Mouse (Mus musculus) lung, embryonic 15.5 days (tissue): ENCODE measurements around the gene Plekha8. TPM values are rescaled to one million over a fixed set of nuclear protein-coding genes. Genes with fewer than 3 reads are reported as not detected.

ENCODE experiments used
- ATAC-seq: fragments of 200-750 bp; cut with Nextera tagmentation; 2 replicates; pipeline ENCODE4 v1.8.0; 2017; ENCODE audit warnings: moderate number of reproducible peaks, borderline replicate concordance; ENCODE audit not compliant: low FRiP score, low TSS enrichment; ENCODE audit errors: extremely low read depth
- H3K27ac ChIP-seq: fragments of 300-500 bp; sonication (generic); 2 replicates; pipeline ENCODE4 v1.5.1; 2015; ENCODE audit warnings: moderate library complexity, mild to moderate bottlenecking, inconsistent platforms
- H3K27me3 ChIP-seq: fragments of 300-500 bp; sonication (generic); 2 replicates; pipeline ENCODE4 v1.6.1; 2015; ENCODE audit warnings: inconsistent platforms
- H3K36me3 ChIP-seq: fragments of 300-500 bp; sonication (generic); 2 replicates; pipeline ENCODE4 v1.6.1; 2015; ENCODE audit warnings: inconsistent platforms
- H3K4me1 ChIP-seq: fragments of 300-500 bp; sonication (generic); 2 replicates; pipeline ENCODE4 v1.6.1; 2015; ENCODE audit warnings: inconsistent platforms
- H3K4me2 ChIP-seq: fragments of 300-500 bp; sonication (generic); 2 replicates; pipeline ENCODE4 v1.6.1; 2015; ENCODE audit warnings: inconsistent platforms, mild to moderate bottlenecking, moderate library complexity
- H3K4me3 ChIP-seq: fragments of 300-500 bp; sonication (generic); 2 replicates; pipeline ENCODE4 v1.5.1; 2015; ENCODE audit warnings: mild to moderate bottlenecking, inconsistent platforms
- H3K9ac ChIP-seq: fragments of 300-500 bp; sonication (generic); 2 replicates; pipeline ENCODE4 v1.6.1; 2015; ENCODE audit warnings: inconsistent platforms
- H3K9me3 ChIP-seq: fragments of 300-500 bp; sonication (generic); 2 replicates; pipeline ENCODE4 v1.6.1; 2016; ENCODE audit warnings: inconsistent platforms
- WGBS: fragments of 180-500 bp; shearing (Covaris S2); methylation state at CpG from one replicate; pipeline ENCODE4 v1.1.7; 2015; 5-methylcytosine and 5-hydroxymethylcytosine counted together
- polyA plus RNA-seq: library from polyadenylated mRNA; unstranded; fragments of >200 nt; fragmentation: Nextera tagmentation; extraction: Ambion mirVana; gene quantifications from 2 replicates; pipeline ENCODE4 v1.2.1, GENCODE M21; 2015

Plekha8 gene
- polyA plus RNA-seq = 7.0 and 7.7 TPM in 2 replicates

DNA sequence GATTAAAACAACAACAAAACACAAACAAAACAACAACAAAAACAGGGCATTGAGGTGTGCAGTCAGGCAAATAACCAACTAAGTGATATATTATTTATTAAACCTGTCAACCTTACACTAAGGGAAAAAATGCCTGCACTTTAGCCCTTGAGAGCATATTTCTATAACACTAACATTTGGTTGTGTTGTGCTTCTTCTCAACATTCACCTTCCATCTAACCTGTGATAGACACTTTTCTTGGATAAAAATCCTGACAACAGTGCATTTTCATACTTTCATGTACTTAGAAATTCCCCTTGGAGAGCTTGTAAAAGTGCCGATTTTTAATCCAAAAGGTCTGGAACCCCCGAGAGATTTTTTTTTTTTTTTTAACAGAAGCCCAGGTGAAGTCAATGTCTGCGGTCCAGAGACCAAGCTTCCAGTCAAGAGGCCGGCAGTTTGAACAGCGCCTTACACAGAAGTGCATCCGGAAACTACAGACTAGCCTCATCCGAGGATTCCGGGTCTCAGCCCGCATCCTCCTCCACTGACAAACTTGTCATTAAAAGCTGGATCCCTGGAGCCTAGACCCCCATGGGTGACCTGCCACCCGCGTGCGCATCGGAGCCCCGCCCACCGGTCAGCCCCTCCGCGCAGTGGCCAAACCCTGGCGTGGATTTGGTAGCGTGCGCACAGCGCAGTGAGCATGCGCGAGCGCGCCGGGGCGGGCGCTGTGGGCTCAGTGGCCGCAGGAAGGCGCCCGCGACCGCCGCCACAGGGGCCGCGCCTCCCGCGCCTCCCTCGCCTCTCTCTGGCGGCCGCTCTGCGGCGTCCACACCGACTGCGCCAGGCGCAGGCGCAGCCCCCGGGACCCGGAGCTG is at the start of gene Plekha8:
TSS of gene Plekha8 (plus strand) at position 643 of the 861 bp plus-strand sequence.
- peaks cover 38% of the 10 kb centered on the region for H3K4me1 ChIP-seq
- no peaks in the 10 kb centered on the region for H3K27me3 ChIP-seq
- peak; percentile 94 for ATAC-seq
- H3K4me2 ChIP-seq = peak within 1 kb of the TSS; percentile 83
- H3K4me3 ChIP-seq = peak within 1 kb of the TSS; percentile 83
- under 1% methylated on average over 46 of the region's 49 CpGs for WGBS
- no peaks in the 10 kb centered on the region for H3K36me3 ChIP-seq
- peak within 1 kb of the TSS; percentile 67 for H3K9ac ChIP-seq
- no peaks in the 10 kb centered on the region for H3K9me3 ChIP-seq
- H3K27ac ChIP-seq = peak within 1 kb of the TSS; percentile 75

- WGBS = 40% methylated on average over 13 of the region's 13 CpGs
- H3K4me2 ChIP-seq = no peak overlapping the region
Observed at GRCm38 (mm10) chr6:54548314-54549019, 46.4 kb upstream of the Plekha8 start.

DNA sequence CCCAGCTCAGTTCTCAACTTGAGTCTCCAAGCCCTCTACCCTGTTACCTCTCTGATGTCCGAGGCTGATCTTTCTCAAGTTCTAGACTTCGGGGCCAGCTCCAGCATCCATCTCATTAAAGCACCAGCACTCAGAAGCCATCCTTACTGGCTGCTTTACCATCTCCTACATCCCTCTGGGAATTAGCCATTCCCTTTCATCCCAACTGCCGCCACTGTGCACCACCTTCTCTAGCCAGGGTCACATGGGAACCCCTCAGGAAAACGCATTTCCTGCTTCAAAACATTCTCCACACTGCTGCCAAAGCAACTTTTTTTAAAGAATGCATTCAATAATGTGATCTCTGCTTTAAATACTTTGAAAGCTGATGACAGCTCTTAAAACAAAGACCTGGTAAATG is 45.6 kb upstream of the Plekha8 start:
- no peak for ATAC-seq
- Histone ChIP-seq H3K27me3 (no peaks in the 10 kb centered on the region), H3K9me3 (no peaks in the 10 kb centered on the region), H3K27ac (no peak overlapping the region), H3K36me3 (no peaks in the 10 kb centered on the region), H3K4me1 (peaks cover 13% of the 10 kb centered on the region), H3K4me3 (no peak overlapping the region), H3K4me2 (no peak overlapping the region), H3K9ac (no peak overlapping the region)
- 50% methylated on average over 4 of the region's 4 CpGs for WGBS

More at GRCm38 (mm10) chr6:54548314-54549019, 46.4 kb upstream of the Plekha8 start:
- peaks cover 9% of the 10 kb centered on the region for H3K4me1 ChIP-seq
- H3K9ac ChIP-seq = no peak overlapping the region
- no peaks in the 10 kb centered on the region for H3K27me3 ChIP-seq
- no peaks in the 10 kb centered on the region for H3K36me3 ChIP-seq
- no peak overlapping the region for H3K4me3 ChIP-seq
- H3K9me3 ChIP-seq = no peaks in the 10 kb centered on the region
- ATAC-seq = peak; percentile 23; the same call in 1 of the 2 replicates
- no peak overlapping the region for H3K27ac ChIP-seq

DNA sequence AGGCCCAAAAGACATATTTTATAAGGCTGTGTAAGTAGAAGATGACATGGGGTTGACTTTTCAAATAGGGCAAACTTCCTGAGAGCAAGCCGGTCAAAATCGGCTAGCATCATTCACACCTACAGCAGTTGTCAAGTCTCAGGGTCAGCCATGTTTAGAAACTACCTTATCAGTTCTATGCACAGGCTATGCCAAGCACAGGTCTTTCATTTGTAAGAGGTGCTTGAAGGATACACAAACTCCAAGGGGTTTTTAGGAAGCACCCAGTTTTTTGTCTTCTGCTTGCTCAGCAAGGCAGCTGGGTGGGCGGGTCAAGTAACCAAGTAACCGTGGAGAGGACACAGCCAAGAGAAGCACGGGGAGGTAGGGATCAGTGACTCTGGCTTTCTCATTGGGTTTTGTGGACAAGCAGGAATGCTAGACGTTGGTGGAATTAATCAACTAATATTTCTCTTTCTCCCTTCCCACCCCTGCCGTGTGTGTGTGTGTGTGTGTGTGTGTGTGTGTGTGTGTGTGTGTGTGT is 44.0 kb upstream of the Plekha8 start:
- H3K4me1 ChIP-seq = peaks cover 25% of the 10 kb centered on the region

DNA sequence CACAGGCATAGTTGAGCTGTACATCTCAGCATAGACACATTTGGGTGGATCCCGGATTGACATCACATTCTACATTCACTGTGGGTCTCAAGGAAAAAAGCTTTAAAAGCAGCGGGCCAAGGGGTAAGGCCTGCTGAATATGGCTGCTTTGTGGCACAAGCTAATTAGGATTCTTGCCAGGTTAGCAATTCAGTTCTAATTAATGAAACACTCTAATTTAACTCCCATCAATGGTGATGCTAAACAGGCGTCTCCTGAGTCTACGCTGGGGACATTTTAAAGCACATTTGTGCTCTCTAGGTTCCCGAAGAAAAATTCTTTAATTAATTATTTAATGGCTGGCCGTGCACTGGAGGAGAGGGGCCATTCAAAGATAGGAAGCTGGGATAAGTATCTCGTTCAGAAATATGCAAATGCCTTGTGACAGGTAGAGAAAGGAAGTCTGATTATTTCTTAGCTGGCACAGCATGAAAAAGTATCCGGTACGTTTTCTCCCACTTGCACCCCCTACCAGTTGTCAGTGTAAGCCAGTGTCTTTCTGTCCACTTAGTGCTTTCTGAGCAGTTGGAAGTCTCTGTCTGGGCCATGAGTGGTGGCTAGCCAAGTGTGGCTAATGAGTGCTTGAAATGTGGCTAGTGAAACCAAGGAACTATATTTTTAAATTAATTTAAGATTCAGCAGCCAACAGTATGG is 42.0 kb upstream of the Plekha8 start:
- no peak for ATAC-seq
- WGBS = 79% methylated on average over 9 of the region's 9 CpGs
- no peak overlapping the region for H3K9ac ChIP-seq

More for the DNA sequence above, 44.0 kb upstream of the Plekha8 start:
- Histone ChIP-seq H3K27me3 (no peaks in the 10 kb centered on the region), H3K27ac (no peak overlapping the region), H3K36me3 (no peaks in the 10 kb centered on the region), H3K9ac (no peak overlapping the region), H3K4me3 (no peak overlapping the region), H3K9me3 (no peaks in the 10 kb centered on the region), H3K4me2 (no peak overlapping the region)
- ATAC-seq = no peak
- WGBS = 16% methylated on average over 7 of the region's 7 CpGs

DNA sequence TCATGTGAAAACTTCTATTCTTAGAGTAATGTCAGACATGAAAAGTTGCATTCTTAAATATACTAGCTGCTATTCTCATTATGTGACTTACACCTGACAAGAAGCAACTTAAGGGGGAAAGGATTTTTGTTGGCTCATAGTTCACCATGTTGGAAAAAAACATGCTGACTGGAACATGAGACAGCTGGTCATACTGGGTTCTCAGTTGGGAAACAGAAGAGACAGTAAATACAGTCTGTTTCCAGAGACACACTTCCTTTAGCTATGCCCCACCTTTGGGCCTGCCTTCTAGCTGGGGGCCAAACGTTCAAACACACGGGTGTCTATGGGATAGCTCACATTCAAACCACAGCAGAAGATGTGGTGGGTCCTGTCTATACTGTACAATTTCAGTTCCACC is 41.3 kb upstream of the Plekha8 start:
- Histone ChIP-seq H3K9ac (no peak overlapping the region), H3K27me3 (no peaks in the 10 kb centered on the region), H3K36me3 (no peaks in the 10 kb centered on the region), H3K27ac (no peak overlapping the region), H3K4me3 (no peak overlapping the region), H3K4me2 (no peak overlapping the region), H3K9me3 (no peaks in the 10 kb centered on the region), H3K4me1 (peaks cover 22% of the 10 kb centered on the region; the same call in 1 of the 2 replicates)
- WGBS = 40% methylated on average over 2 of the region's 2 CpGs
- ATAC-seq = no peak

More for the DNA sequence above, 42.0 kb upstream of the Plekha8 start:
- no peak overlapping the region for H3K4me3 ChIP-seq
- no peak overlapping the region for H3K4me2 ChIP-seq
- no peak overlapping the region for H3K27ac ChIP-seq
- H3K36me3 ChIP-seq = no peaks in the 10 kb centered on the region
- H3K4me1 ChIP-seq = peaks cover 27% of the 10 kb centered on the region
- no peaks in the 10 kb centered on the region for H3K9me3 ChIP-seq
- H3K27me3 ChIP-seq = no peaks in the 10 kb centered on the region

GRCm38 (mm10) chr6:54554341-54555110 is 40.4 kb upstream of the Plekha8 start:
- Histone ChIP-seq H3K9me3 (no peaks in the 10 kb centered on the region), H3K4me2 (no peak overlapping the region), H3K4me1 (peaks cover 19% of the 10 kb centered on the region; the same call in 1 of the 2 replicates), H3K27me3 (no peaks in the 10 kb centered on the region), H3K27ac (0 out of 2 replicates have a peak overlapping the region, but pooled peaks have one; percentile 21), H3K36me3 (no peaks in the 10 kb centered on the region), H3K4me3 (no peak overlapping the region), H3K9ac (no peak overlapping the region)
- 52% methylated on average over 8 of the region's 8 CpGs for WGBS
- no peak for ATAC-seq

DNA sequence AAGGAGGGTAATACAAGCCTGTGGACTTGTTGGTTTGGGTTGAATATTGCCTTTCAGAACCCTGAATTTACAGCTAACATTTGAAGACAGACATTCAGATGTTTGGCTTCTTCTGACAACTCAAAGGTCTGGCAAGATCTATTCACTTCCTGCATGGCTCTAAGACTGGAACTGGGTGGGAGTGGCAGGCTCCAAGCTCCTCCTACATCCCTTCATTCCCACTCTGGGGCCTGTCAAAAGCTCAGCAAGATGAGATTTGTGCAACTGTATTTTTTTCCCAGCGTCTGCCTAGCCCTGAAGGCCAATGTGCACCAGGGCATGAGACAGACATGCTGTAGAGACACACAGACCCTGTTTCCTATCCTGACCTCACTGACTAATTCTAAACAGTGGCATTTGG is 39.1 kb upstream of the Plekha8 start:
- Histone ChIP-seq H3K4me1 (peaks cover 18% of the 10 kb centered on the region; the same call in 1 of the 2 replicates), H3K27ac (peak overlapping the region; percentile 63), H3K9ac (no peak overlapping the region), H3K4me3 (no peak overlapping the region), H3K36me3 (no peaks in the 10 kb centered on the region), H3K27me3 (no peaks in the 10 kb centered on the region), H3K9me3 (no peaks in the 10 kb centered on the region), H3K4me2 (no peak overlapping the region)
- ATAC-seq = peak; percentile 75; the same call in 1 of the 2 replicates
- 42% methylated on average over 1 of the region's 1 CpGs for WGBS

- H3K4me3 ChIP-seq = no peak overlapping the region
- no peak overlapping the region for H3K27ac ChIP-seq
- no peaks in the 10 kb centered on the region for H3K9me3 ChIP-seq
- no peak overlapping the region for H3K4me2 ChIP-seq
- 89% methylated on average over 7 of the region's 7 CpGs for WGBS
- ATAC-seq = no peak
- H3K9ac ChIP-seq = no peak overlapping the region
- H3K4me1 ChIP-seq = peaks cover 18% of the 10 kb centered on the region; the same call in 1 of the 2 replicates
- H3K36me3 ChIP-seq = no peaks in the 10 kb centered on the region
- H3K27me3 ChIP-seq = no peaks in the 10 kb centered on the region
Observed at GRCm38 (mm10) chr6:54557671-54558070, 37.2 kb upstream of the Plekha8 start.

DNA sequence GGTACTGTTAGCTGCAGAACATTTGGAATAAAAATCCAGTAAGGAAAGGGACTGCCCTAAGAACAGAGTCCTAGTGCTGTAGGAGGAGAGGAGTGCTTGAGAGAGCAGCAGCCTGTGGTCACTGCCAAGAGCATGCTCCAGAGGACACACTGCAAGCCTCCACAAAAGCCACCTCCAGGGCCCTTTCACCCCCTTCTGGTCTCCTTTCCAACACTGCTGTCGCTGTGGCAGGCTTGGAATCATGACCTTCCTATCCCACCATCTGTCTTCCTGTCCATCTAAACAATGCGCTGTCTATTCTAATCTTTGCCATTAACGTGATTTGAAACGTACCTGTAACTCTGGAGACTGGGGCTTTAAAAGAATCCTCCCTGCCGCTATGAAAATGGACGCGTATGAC is 36.4 kb upstream of the Plekha8 start:
- Histone ChIP-seq H3K9ac (no peak overlapping the region), H3K4me2 (no peak overlapping the region), H3K36me3 (no peaks in the 10 kb centered on the region), H3K4me1 (peaks cover 18% of the 10 kb centered on the region; the same call in 1 of the 2 replicates), H3K9me3 (no peaks in the 10 kb centered on the region), H3K27me3 (no peaks in the 10 kb centered on the region), H3K4me3 (no peak overlapping the region), H3K27ac (no peak overlapping the region)
- ATAC-seq = no peak
- WGBS = 61% methylated on average over 7 of the region's 7 CpGs
